Mouse (Mus musculus) NIH3T3 (cell line): ENCODE data around the gene Gm4070.
"Not testable (repeated sequence)": the region's sequence is repeated elsewhere in the genome, so short reads cannot be mapped to it uniquely, and the experiment has no call there.

ENCODE experiments used
- DNase-seq: peaks from one replicate; pipeline ENCODE4 v3.0.0-alpha.2; 2012; ENCODE audit warnings: low read depth

Gene Gm4070

GRCm38 (mm10) chr7:105953812-105954211 is at the start of gene Gm4070:
Gm4070 (minus strand) TSS chr7:105953967.
- not testable (repeated sequence) for DNase-seq

- DNase-seq = not testable (repeated sequence)
Measured at GRCm38 (mm10) chr7:105954540-105954939, 773 bp upstream of the Gm4070 start.

- not testable (repeated sequence) for DNase-seq
Measured at GRCm38 (mm10) chr7:105952408-105952807, 1.4 kb downstream of the Gm4070 start.

GRCm38 (mm10) chr7:105945238-105945637 is 8.5 kb downstream of the Gm4070 start:
- DNase-seq = not testable (repeated sequence)

GRCm38 (mm10) chr7:105932132-105932531 is 21.6 kb downstream of the Gm4070 start:
- not testable (repeated sequence) for DNase-seq

GRCm38 (mm10) chr7:105883588-105884336 is 70.0 kb downstream of the Gm4070 start:
- DNase-seq = not testable (repeated sequence)

- DNase-seq = not testable (repeated sequence)
Measured at GRCm38 (mm10) chr7:105879717-105880484, 73.9 kb downstream of the Gm4070 start.

- DNase-seq = not testable (repeated sequence)
Measured at GRCm38 (mm10) chr7:105855718-105856560, 97.8 kb downstream of the Gm4070 start.
